Mouse (Mus musculus): Measurements from ENCODE around the gene Parp2.
A peak's percentile ranks its signal among the peaks of the same experiment; 100 is the strongest.
"Not testable (repeated sequence)": the region's sequence is repeated elsewhere in the genome, so short reads cannot be mapped to it uniquely, and the experiment has no call there.

The Parp2 gene

DNA sequence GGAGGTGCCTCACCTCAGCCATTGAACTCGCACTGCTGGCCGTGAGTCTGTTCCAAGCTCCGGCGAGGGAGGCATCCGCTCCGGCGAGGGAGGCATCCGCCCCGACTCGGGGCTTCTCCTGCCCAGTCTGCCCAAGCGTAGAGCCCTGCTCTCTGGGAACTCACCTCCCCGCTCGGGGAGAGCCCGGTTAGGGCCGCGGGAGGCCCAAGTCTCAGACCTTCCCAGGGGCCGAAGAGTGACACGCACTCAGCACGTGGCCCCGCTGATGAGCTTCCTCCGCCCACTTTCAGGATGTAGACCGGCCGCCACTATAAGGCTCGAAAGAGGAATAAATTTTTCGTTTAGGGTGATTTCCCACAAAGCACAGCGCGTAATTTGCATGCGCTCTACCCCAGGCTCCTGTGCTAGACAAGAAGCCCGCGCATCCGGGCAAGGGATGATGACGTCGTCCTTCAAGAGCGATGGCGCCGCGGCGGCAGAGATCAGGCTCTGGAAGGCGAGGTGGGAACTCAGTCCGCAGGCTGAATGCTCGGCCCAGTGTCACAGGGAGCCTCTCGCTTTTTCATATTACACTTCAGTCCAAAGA is at the start of gene Parp2, which contains the start of gene Ccnb1ip1:
Gene Parp2 (plus strand): TSS at position 355 of the 586 bp plus-strand sequence.
Gene Ccnb1ip1 (minus strand): TSS at position 246 of the 586 bp plus-strand sequence.
- peak; percentile 99 for ATAC-seq (ENCODE audit: low TSS enrichment)

DNA sequence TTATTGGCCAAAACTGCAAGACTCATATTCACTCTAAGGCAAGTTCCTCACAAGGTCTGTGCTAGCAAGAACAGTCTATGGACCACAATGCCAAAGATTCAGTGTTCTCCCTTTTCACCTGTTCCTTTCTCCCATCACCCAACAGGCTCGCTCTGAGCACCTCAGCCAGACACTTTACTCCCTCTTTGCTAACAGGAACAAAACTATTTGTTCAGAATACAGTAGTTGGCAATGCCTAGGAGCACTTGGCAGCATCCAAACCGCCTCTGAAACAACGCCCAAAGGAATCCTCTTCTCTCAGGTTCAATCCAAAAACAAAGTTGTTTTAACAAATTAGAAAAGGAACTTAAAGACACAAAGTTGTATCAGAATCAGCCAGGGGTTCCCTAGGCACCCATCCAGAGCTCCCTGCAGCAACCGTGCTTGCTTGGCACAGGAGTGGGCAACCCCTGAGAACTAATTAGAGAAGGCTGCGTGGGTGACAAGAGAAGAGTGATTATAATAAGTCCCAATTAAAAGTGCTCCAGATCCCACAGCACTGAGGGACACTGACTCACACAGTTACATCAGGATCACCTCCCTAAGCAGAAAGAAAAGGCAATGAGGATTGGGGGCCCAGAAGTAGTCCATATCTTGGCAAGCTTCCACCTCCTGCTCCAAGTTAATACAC is 49.1 kb upstream of the Parp2 start:
- ATAC-seq (ENCODE audit: low TSS enrichment): peak; percentile 83

DNA sequence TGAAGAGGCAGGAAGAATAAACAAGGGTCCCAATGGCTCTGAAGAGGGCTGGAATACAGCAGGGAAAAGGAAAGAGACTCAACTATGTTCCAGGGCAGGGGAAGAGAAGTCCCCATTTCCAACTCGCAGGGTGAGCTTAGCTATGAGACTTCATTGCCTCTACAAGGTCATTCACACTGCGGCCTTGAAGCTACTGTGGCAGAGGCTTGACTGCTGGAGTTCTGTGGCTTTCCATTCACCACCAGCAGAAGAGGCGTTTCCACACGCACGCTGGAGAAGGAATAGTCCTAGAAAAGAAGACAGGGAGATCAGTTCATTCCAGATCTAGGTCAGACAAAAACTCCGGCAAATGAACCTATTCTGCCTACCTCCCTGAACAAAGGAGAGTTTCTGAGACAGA is 41.9 kb upstream of the Parp2 start:
- ATAC-seq (ENCODE audit: low TSS enrichment): peak; percentile 76

DNA sequence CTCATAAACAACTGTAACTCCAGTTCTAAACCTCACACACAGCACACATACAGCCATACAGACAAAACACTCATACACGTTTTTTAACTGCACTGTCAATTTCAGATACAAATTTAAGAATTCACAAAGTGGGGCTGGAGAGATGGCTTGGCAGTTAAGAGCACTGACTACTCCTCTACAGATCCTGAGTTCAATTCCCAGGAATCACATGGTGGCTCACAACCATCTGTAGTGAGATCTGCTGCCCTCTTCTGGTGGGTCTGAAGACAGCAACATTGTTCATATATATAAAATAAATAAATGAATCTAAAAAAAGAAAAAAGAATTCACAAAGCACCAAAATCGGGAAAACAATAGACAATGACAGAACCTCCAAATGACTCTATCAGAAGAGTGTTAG is 36.3 kb upstream of the Parp2 start:
- ATAC-seq (ENCODE audit: low TSS enrichment): no peak

DNA sequence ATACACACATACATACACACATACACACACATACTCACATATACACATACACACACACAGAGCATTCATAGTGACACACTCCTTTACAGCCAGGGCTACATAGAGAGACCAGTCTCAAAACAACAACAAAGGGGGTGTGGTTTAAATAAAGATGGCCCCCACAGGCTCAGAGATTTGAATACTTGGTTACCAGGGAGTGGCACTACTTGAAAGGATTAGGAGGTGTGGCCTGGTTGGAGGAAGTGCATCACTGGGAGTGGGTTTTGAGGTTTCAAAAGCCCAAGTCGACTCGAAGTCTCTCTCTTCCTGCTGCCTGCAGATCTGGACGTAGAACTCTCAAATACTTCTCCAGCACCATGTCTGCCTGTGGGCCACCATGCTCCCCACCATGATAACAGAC is 25.5 kb upstream of the Parp2 start:
- no peak for ATAC-seq (ENCODE audit: low TSS enrichment)

DNA sequence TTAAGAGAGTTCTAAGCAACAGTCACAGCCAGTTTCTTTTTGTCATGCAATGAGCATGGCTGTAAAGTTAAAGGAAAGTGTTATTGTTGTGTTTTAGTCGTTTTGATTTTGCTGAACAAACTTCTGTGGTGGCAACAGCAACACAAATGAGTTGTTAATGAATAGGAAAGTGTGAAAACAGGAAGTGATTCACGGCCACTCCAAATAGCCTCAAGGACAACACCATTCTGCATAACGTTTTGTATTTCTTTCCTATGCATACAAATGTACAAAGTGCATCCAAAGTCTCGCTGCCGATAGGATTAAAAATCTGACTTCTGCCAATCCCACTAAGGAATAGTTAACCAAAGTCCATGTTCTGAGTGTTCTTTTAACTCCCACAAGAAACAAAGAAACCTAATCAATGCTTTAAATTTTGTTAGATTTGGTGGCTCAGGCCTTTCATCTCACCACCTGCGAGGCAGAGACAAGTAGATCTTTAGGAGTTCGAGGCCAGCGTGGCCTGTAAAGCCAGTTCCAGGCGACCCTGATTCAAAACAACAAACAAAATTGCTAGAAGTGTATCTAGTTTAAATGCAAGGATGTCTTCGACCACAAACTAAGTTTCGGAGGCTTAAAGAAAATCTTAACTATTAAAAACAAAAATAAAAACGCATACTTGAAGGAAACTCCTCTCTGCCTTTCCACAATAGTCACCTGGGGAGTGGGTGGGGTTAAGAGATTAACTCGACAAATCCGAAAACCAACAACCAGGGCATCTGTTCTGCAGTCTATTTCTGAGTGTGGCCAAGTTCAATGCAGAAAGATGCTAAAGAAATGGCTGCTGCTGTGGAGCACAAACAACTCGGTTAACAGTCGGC is 23.0 kb upstream of the Parp2 start:
- no peak for ATAC-seq (ENCODE audit: low TSS enrichment)

DNA sequence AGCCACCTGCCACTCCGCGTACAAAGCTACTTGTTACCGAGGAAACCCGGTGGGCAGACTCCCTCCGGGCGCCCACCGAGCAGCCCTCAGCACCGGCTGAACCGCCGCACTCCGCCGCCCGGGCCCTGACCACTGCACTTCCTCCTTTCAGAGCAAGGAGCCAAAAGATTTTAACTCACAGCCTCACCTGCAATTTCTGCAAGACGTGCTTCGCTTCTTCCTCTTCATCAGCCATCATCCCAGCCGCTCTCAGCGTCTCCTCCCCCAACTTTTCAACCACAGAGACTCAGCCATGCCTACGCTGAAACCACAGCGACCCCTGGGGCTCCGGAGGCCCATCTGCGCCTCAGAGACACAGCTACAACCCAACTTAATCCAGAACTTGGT is 22.4 kb upstream of the Parp2 start, which contains the start of gene Ttc5:
Gene Ttc5 (minus strand): TSS at position 269 of the 387 bp plus-strand sequence.
- peak; percentile 100 for ATAC-seq (ENCODE audit: low TSS enrichment)

DNA sequence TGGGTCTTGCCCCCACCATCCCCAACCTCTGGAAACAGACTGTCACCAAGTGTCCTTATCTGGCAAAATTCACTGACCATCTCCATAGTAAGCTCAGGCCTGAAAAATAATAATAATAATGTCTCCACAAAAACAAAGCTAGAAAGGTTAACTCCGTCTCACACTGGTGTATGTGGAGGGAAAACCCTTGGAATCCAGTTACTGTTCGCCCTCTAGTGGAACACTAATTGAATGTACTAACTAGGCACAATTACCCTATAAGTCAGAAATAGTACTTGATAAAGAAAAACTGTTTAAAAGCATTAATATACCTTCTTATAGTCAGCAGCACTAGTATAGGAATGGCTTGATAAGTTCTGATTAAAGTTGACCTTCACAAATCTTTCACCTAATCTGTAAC is 19.5 kb upstream of the Parp2 start:
- no peak for ATAC-seq (ENCODE audit: low TSS enrichment)

DNA sequence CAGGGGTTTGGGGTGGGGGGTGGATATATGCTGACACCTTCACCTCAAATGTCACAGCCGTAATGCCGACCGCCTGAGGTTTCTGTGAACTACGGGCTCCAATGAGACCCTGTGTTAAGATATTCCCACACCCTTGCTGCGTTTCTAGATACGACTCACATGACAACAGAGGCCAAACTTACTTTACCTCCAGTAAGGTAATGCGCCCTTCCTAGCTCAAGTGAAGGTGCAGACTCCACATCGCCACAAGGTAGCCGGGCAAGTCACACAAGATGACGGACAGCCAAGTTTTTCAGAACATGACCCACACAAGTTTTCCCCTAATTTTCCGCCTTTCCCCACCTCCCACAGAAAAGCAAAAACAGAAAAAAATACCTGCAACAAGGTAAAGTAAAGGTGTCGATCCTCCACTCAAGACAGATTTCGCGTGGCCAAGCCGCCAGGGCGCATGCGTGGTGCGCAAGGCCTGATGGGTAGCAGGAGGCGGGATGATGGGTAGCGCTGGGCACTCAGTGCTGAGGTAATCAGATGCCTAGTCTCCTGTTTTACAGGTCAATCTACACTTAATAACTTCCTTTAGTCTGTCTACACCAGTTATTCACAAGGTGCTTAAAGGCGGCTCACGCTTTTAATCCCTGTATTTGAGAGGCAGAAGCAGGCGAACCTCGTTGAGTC is 12.2 kb upstream of the Parp2 start:
- no peak for ATAC-seq (ENCODE audit: low TSS enrichment)

DNA sequence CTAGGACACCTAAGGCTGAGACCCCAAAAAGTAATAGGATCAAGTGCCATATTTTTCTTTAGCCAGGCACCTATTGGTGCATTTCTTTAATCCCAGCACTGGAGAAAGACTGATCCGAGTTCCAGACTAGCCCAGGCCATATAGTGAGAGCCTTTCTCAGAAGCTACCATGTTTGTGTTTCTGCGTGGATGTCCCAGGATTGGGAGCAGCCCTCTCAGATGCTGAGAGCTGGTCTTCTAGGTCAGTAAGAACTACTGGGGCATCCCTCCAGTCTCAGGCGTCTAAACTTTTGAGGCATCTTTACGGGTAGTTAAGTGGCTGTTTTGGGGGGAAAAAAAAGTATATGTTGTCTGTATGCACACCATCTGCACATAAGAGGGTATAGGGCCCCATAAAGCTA is 11.7 kb upstream of the Parp2 start:
- no peak for ATAC-seq (ENCODE audit: low TSS enrichment)

DNA sequence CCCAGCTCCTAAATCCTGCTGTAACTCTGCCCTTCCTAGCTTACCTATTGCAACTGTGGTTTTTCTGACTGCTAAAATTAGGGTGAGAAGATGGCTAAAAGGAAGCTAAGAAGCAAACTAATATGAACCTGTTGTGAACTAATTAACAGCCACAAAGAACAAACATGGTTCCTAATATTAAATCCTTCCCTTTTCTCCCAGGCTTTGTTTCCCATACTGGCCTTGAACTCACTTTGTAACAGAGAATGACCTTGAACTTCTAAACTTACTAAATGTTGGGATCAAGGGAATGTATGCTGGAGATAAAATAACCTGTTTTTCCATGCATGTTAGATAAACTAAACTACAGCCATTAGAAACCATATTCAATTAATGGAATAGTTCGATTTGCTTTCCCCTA is 11.2 kb upstream of the Parp2 start:
- ATAC-seq (ENCODE audit: low TSS enrichment): no peak

DNA sequence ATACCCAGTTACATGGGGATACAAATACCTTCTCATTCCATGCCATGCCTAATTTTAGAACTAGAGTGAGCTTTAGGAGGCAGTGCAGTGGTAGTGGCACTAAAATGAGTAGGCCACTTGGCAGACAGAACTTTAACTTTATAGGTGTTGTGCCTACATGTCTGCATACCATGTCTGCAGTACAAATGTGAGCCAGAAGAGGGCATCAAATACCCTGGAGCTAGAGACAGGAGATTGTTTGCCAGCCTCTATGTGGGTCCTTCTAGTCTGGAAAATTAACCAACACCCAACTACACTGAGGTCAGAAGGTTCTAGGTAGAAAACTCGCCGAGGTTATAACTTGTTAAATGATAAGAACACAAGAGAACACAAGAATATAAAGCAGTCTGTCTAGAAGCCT is 9.1 kb upstream of the Parp2 start:
- no peak for ATAC-seq (ENCODE audit: low TSS enrichment)

DNA sequence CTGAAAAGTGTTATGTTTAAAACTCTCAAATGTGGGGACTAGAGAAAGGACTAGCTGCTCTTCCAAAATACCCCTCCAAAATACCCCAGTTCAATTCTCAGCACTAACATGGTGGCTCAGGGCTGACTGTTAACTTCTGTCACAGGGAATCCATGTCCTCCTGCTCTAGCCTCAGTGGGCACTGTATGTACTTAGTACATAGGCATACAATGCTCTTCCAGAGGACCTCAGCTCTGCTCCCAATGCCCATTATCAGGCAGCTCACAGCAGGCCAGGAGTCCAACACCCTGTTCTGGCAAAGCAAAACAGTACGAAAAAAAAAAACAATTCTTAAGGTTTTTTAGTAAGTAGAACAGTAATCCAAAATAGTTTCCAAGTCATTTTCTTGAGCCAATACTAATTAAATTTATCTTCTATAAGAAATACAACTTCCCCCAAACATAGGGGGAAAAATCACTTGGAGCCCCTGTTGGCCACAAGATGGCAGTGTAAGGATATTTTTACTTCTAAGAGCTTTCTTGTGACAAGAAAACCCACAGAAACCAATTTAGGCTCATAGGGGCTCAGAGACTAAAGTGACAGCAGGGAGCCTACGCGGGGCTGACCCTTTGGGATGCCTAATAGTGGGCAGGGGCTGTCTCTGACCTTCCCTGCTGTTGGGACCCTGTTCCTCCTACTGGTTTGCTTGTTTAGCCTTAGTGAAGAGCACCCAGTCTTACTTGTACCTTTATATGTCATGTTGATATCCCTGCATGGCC is 8.0 kb upstream of the Parp2 start:
- ATAC-seq (ENCODE audit: low TSS enrichment): peak; percentile 79

DNA sequence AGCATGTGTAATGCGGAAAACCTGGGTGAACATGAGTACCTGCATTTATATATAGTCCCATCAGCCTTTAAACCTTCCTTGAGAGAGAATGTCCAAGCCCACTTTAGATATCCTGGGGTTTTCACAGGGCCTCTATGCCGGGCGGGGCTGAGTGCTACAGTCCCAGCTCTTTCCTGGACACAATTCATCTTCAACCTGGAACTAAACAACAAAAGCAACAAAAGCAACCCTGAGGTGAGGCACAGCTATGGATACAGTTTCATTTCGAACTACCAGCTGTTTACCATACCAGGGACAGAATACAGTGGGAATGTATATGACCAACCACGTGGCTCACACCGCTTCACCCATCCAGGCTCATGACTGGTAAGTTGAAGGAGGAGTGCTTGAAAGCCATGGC is 5.2 kb upstream of the Parp2 start:
- no peak for ATAC-seq (ENCODE audit: low TSS enrichment)

DNA sequence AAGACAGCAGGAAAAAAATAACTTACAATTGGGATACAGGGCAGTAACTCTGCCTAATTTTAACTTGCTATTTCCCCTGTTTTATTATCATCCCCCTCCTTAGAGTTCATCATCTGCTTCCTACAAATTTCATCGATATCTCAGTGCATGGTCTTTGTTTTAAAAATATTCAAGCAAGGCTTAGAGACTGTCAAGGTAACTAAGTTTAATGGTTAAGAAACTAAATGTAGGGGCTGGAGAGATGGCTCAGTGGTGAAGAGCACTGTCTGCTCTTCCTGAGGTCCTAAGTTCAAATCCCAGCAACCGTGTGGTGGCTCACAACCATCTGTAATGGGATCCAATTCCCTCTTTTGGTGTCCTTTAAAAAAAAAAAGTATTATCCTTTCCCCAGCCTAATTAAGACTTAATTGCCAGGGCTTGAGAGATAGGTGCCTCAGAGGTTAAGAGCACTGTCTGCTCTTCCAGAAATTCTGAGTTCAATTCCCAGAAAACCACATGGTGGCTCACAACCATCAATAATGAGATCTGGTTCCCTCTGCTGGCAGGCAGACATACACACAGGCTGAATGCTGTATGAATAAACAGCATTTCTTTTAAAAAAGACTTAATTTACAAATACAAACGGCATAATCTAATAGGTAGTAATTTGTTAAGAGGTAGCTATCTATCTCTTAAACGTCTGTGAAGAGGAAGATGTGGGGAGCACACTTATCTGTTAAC is 4.6 kb upstream of the Parp2 start:
- no peak for ATAC-seq (ENCODE audit: low TSS enrichment)

DNA sequence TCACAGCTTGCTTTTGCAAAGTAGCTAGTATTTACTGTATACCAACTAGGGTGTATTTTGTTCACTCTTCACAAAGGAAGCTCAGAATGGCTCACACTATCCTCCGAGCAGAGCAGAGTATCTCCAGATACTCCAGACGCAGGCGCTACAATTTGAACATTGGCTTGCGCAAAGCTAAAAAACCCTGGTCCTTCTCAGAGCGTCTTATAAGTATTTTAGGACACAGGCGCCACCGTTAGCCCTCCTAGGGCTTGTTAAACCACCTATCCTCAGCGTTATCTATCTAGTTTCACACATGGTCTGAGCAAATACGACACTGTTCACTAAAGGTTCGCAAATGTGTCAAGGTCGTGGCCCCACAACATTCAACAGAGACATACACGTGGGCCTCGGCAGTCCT is 3.0 kb upstream of the Parp2 start:
- ATAC-seq (ENCODE audit: low TSS enrichment): no peak

DNA sequence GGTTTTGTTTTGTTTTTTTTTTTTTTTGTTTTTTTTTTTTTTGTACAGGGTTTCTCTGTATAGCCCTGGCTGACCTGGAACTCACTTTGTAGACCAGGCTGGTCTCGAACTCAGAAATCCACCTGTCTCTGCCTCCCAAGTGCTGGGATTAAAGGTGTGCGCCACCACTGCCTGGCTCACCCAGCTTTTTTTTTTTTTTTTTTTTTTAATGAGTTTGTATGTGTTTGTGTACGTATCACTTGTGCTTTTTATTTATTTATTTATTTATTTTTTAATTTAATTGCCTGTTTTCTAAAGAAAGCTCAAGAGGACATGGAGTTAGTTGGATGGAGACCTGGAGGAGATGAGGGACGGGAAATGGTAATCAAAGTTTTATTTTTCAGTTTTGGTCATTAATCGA is 1.2 kb upstream of the Parp2 start:
- not testable (repeated sequence) for ATAC-seq (ENCODE audit: low TSS enrichment)

DNA sequence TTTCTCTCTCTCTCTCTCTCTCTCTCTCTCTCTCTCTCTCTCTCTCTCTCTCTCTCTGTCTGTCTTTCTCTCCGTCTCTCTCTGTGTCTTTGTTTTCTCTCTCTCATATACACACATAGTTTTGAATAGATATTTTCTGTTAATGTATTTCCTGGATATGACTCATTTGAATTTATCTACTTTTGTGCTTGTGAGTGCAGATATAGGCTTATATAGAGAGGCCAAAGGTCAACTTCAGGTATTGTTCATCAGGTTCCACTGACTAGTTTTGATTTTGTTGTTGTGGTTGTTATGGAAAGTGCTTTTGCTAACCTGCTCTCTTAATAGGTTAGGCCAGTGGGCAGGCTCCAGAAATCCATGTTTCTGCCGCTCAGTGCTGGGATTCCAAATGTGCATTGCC is 5.4 kb downstream of the Parp2 start:
- ATAC-seq (ENCODE audit: low TSS enrichment): no peak

DNA sequence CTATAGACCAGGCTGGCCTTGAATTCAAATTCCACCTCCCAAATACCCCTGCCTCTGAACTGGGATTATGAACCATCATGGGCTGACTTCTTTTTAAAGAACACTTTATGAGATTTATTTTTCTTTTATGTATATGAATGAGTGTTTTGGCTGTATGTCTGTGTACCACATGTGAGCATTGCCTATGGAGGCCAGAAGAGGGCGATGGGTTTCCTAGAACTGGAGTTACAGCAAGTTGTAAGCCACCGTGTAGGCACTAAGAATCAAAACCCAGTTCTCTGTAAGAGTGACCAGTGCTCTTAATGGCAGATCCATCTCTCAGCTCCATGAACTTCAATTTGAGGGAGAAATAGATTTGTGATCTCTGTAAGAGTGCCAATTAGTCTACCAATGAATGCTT is 15.6 kb downstream of the Parp2 start:
- ATAC-seq (ENCODE audit: low TSS enrichment): no peak

DNA sequence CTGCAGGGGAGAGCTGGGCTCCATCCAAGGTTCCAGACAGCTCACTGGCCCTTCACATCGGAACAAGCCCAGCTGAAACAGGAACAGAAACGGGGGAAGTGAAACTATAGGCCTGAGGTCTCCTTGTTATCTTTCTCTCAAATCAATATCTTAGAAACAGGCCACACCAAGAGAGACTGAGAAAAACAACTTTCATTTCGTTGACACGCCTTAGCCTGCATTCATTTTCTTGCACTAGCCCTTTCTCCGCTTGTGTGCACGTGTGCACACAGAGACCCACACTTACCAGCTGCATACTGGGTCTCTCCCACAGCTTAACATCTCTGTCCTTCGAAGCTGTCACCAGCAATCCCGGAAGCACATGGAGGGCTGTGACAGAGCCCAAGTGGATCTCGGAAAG is 16.6 kb downstream of the Parp2 start:
- ATAC-seq (ENCODE audit: low TSS enrichment): no peak

DNA sequence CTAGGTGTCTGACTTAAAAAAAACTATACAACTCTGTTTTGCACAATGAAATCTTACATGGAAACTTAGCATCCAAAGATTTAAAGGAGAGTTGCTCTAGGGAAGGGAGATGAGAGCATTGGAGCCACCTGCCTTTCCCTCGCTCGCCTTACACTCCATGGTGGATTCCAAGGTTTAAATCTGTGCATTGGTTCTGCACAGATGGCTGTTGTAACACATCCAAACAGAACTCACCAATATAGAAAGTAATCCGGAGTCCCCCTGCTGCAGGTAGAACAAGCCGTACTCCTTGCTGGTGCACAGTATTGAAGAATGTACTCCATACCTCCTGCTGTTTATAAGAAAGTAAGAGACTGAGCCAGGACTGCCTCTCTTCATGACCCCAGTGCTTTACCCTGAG is 18.9 kb downstream of the Parp2 start:
- peak; percentile 92 for ATAC-seq (ENCODE audit: low TSS enrichment)
